Comparison of ENCODE assay signal across 20 mouse cellular contexts in the genomic region with DNA sequence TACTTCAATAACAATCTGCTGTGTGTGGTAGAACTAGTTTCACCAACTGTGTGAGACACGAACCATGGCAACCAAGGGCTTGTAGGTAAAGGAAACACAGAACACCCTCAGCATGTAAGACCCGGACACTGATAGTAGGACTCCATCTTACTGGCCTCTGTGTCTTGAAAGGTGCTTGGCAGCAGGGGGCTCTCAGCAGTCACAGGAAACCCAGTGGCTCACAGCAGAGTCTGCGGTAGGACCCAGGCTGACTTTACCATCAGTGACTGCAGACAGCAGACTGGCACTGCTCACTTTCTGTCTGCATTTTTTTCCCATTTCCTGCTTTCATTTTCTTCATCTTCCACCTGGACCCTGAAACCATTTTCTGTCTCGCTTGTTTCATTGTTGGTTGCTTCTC. TPM values are rescaled to one million over a fixed set of nuclear protein-coding genes. Genes with fewer than 3 reads are reported as not detected.
DNase-seq lines count a peak whose midpoint lies in the region; ATAC-seq and TF ChIP-seq lines count a peak whose summit lies in the region.
"Had no signal": no experiment of that assay in that cellular context is flagged by ENCODE, and none has a peak within 500 bp of the region (broad histone marks: within the 10 kb centered on the region; RNA-seq: fewer than 3 reads in every experiment).

No protein-coding gene starts in this region.

- peak; percentile 2; the same call in 1 of the 2 replicates for TF ChIP-seq CTCF in bone marrow, adult 2 months (IDR thresholded peaks at IDR 0.05; ENCODE audit: control insufficient read depth, insufficient read depth, low read length)
- TF ChIP-seq CTCF in cerebellum, adult 2 months (IDR thresholded peaks at IDR 0.05; ENCODE audit: borderline replicate concordance, insufficient read depth, low read depth, low read length): no peak

- ATAC-seq in megakaryocyte, adult 5-6 weeks (ENCODE audit: poor library complexity, severe bottlenecking): no peak
- ATAC-seq: intestine, postnatal 0 days had no signal

- H3K27ac ChIP-seq in bone marrow, adult 2 months (ENCODE audit: control insufficient read depth, insufficient read depth, low read depth, low read length, poor library complexity): no peak overlapping the region
- H3K27ac ChIP-seq in cerebellum, adult 2 months (ENCODE audit: insufficient read depth, low read length): no peak overlapping the region
- H3K27ac ChIP-seq: embryonic facial prominence, embryonic 15.5 days; forebrain, embryonic 10.5 days; hindbrain, embryonic 14.5 days; liver, embryonic 13.5 days had no signal

- intact Hi-C loops in heart, postnatal 25 days (cut with DNase I): no loop called here

- peaks cover 55% of the 10 kb centered on the region for H3K27me3 ChIP-seq in megakaryocyte, embryonic 14.5 days (replicated peaks)
- H3K27me3 ChIP-seq in cerebellum, adult 2 months (ENCODE audit: control insufficient read depth, insufficient read depth, low read length): no peaks in the 10 kb centered on the region
- H3K27me3 ChIP-seq: embryonic facial prominence, embryonic 15.5 days; liver, embryonic 13.5 days had no signal

- H3K36me3 ChIP-seq in megakaryocyte, embryonic 14.5 days (replicated peaks; ENCODE audit: low read length): peaks cover 2% of the 10 kb centered on the region
- H3K36me3 ChIP-seq: embryonic facial prominence, embryonic 15.5 days; forebrain, embryonic 10.5 days; liver, embryonic 13.5 days had no signal

- DNase-seq in thymus, adult 18-20 months: peak; percentile 61 to 67
- DNase-seq in kidney, adult 9 months: no peak
- DNase-seq in cerebellum, adult 2 months: no peak
- DNase-seq in heart, postnatal 25 days (ENCODE audit: low spot score): no peak
- DNase-seq: adrenal gland, postnatal 36 days; cerebellum, postnatal 10 days; embryo, embryonic 11 days; gastrocnemius, postnatal 10 days; heart, postnatal 14 days; kidney, postnatal 25 days; layer of hippocampus, adult 9-11 months; liver, embryonic 13.5 days; lung, postnatal 10 days had no signal

- 27% methylated on average over 4 of the region's 4 CpGs for WGBS in bone marrow, adult 2 months
- 94% methylated on average over 4 of the region's 4 CpGs for WGBS in cerebellum, adult 2 months

- H3K4me1 ChIP-seq in megakaryocyte, embryonic 14.5 days: peaks cover 35% of the 10 kb centered on the region
- H3K4me1 ChIP-seq in bone marrow, adult 2 months (ENCODE audit: control insufficient read depth, insufficient read depth, low read length): peaks cover 3% of the 10 kb centered on the region; the same call in 1 of the 2 replicates
- H3K4me1 ChIP-seq in cerebellum, adult 2 months (ENCODE audit: control insufficient read depth, insufficient read depth, low read length): no peaks in the 10 kb centered on the region; the same call in 1 of the 2 replicates
- H3K4me1 ChIP-seq: embryonic facial prominence, embryonic 15.5 days; forebrain, embryonic 10.5 days; liver, embryonic 13.5 days had no signal

- peak overlapping the region; percentile 16 for H3K4me3 ChIP-seq in megakaryocyte, embryonic 14.5 days (replicated peaks)
- no peak overlapping the region for H3K4me3 ChIP-seq in bone marrow, adult 2 months (replicated peaks; ENCODE audit: control insufficient read depth, low read depth, low read length)
- no peak overlapping the region for H3K4me3 ChIP-seq in cerebellum, adult 2 months (replicated peaks; ENCODE audit: insufficient read depth, low read depth, low read length)
- H3K4me3 ChIP-seq: embryonic facial prominence, embryonic 15.5 days; forebrain, embryonic 10.5 days; liver, embryonic 13.5 days had no signal

- H3K9me3 ChIP-seq in megakaryocyte, embryonic 14.5 days: peaks cover 23% of the 10 kb centered on the region
- H3K9me3 ChIP-seq: embryonic facial prominence, embryonic 15.5 days had no signal

- no peak for TF ChIP-seq POLR2A in bone marrow, adult 2 months (IDR thresholded peaks at IDR 0.05; ENCODE audit: borderline replicate concordance, control insufficient read depth, low read depth, low read length)
- no peak for TF ChIP-seq POLR2A in cerebellum, adult 2 months (IDR thresholded peaks at IDR 0.05; ENCODE audit: borderline replicate concordance, insufficient read depth, low read length)

RNA-seq across cellular contexts. Expression of gene Tmem154, which starts 44.7 kb away (rescaled TPM):
- 0.49 TPM in 1 of 2 replicates, not detected in the other for polyA plus RNA-seq in megakaryocyte, embryonic 14.5 days (2012; ENCODE audit: insufficient read depth, low replicate concordance)
- total RNA-seq in megakaryocyte, adult 5-6 weeks (2015): 94.0 and 94.4 TPM in 2 replicates
- total RNA-seq in megakaryocyte, adult 5-6 weeks (2017): 44.4 and 60.0 TPM in 2 replicates
- polyA plus RNA-seq in bone marrow, adult 2 months (2011; ENCODE audit: insufficient read depth, insufficient read length, low replicate concordance, missing spikeins): 4.8 and 12.6 TPM in 2 replicates
- polyA plus RNA-seq in cerebellum, adult 2 months (2012; rRNA removed): 0.46 and 0.62 TPM in 2 replicates
- total RNA-seq in heart, postnatal 25 days (2021): 1 to 10 TPM; 1.5 TPM

Comparison
In these comparisons a context has a peak if more than half of its experiments do, and no peak if none do; other contexts are left out.
1. DNase-seq: peak in thymus, adult 18-20 months (2 of 2); none in kidney, adult 9 months (single experiment), cerebellum, adult 2 months (0 of 2) and heart, postnatal 25 days (single experiment).